Mouse (Mus musculus) adrenal gland, postnatal 14 days (tissue): ENCODE data around the gene Stmn3. TPM values are rescaled to one million over a fixed set of nuclear protein-coding genes. Genes with fewer than 3 reads are reported as not detected.
A peak's percentile ranks its signal among the peaks of the same experiment; 100 is the strongest.

ENCODE experiments used
- DNase-seq: peaks from one replicate; pipeline ENCODE4 v3.0.0; 2021; ENCODE audit warnings: mixed read lengths
- long read RNA-seq, 2 experiments: library from polyadenylated mRNA; stranded (forward); transcript quantifications; one replicate each; pipeline ENCODE4 v2.0.0; 2021
- total RNA-seq: library from RNA; stranded (reverse); gene quantifications from 2 replicates; pipeline ENCODE4 v1.2.3, GENCODE M21; 2021

Gene Stmn3
- total RNA-seq = 10.6 and 19.4 TPM in 2 replicates
- long read RNA-seq, experiment 1, transcript Stmn3-201 (5 exons, 1,136 nt) = major isoform, 33 of 35 reads
- long read RNA-seq, experiment 1, partial matches to known transcripts = 1 of 35 reads
- long read RNA-seq, experiment 1, other reads (novel, unspliced or antisense) = 1 of 35 reads
- long read RNA-seq, experiment 2, transcript Stmn3-201 (5 exons, 1,136 nt) = major isoform, 29 of 30 reads
- long read RNA-seq, experiment 2, partial matches to known transcripts = 1 of 30 reads
- long read RNA-seq, experiment 2, other reads (novel, unspliced or antisense) = 0 of 30 reads

DNA sequence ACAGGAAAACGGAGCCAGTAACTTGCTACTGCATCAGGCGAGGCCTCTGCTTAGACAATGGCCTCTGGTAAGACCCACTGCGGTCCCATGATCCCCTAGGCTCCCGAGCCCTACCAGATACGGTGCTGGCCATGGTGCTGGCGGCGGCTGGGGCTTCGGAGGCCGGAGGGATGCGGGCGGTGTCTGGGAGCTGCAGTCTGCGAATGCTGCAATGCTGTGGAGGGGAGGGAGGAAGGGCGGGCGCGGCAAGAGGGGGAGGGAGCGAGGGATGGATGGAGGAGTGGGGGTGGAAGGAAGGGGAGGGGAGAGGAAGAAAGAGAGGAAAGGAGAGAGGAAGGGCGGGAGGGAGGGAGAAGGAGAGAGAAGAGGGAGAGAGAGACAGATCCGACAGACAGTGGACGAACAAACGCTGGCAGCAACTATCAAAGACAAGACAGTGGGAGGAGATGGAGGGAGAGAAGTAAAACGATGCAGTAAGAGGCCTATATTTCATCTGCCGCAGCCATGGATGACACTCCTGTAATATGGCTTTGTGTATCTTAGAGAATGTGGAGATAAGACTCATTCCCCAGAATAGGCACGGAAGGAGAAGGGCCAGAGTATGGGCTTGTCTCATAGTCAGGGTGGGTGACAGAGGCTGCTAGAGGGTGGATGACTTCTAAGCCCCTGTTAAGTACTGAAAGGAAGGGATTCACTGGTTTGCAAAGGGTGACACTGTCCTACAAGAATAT lies at the start of gene Stmn3:
Gene Stmn3, minus strand, starts transcription at position 421 of the 731 bp plus-strand sequence.
- DNase-seq = peak; percentile 88

DNA sequence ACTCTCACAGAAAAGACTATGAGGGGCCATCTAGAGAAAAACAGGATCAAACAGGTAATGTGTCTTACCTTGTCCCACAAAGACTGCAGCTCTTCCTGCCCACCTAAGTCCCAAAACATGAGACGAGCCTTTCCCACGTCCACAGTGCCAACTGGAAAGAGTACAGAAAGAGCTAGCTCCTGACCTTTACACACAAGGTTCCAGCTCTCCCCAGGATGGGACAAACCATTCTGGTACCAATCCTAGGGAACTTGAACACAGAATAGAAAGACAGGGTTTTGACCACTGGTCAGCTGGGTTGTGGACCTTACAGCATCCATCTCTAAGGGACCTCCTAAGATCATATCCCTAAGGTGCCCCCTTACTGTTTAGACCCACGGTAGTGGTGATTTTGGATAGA lies 49.6 kb upstream of the Stmn3 start:
- no peak for DNase-seq

- no peak for DNase-seq
These were observed 42.5 kb upstream of the Stmn3 start for GRCm38 (mm10) chr2:181356780-181357179.

GRCm38 (mm10) chr2:181342766-181343165 lies 28.5 kb upstream of the Stmn3 start:
- DNase-seq = no peak

GRCm38 (mm10) chr2:181340426-181340825 lies 26.1 kb upstream of the Stmn3 start:
- no peak for DNase-seq

GRCm38 (mm10) chr2:181334023-181334422 lies 19.7 kb upstream of the Stmn3 start:
- peak; percentile 69 for DNase-seq

- DNase-seq = no peak
These were observed 18.2 kb upstream of the Stmn3 start for GRCm38 (mm10) chr2:181332542-181332941.

- peak; percentile 31 for DNase-seq
These were observed 11.8 kb upstream of the Stmn3 start for GRCm38 (mm10) chr2:181326098-181326497.

GRCm38 (mm10) chr2:181322136-181322535 lies 7.8 kb upstream of the Stmn3 start:
- DNase-seq = no peak

DNA sequence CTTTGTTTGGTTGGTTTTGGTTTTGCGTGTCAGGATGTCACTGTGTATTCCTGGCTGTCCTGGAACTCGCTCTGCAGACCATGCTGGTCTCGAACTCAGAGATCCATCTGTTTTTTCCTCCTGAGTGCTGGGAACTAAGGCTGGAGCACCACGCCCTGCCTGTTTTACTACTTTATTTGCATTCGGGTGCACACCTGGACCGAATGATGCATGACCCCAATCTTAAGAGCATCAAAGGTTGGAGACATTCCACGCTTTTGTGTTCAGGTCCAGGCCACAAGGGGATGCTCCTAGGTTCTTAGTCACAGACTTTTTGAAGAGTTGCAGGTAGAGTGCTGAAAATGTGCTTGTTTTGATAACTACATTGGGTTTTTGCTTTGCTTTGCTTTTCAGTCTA lies 5.8 kb upstream of the Stmn3 start:
- DNase-seq = no peak

DNA sequence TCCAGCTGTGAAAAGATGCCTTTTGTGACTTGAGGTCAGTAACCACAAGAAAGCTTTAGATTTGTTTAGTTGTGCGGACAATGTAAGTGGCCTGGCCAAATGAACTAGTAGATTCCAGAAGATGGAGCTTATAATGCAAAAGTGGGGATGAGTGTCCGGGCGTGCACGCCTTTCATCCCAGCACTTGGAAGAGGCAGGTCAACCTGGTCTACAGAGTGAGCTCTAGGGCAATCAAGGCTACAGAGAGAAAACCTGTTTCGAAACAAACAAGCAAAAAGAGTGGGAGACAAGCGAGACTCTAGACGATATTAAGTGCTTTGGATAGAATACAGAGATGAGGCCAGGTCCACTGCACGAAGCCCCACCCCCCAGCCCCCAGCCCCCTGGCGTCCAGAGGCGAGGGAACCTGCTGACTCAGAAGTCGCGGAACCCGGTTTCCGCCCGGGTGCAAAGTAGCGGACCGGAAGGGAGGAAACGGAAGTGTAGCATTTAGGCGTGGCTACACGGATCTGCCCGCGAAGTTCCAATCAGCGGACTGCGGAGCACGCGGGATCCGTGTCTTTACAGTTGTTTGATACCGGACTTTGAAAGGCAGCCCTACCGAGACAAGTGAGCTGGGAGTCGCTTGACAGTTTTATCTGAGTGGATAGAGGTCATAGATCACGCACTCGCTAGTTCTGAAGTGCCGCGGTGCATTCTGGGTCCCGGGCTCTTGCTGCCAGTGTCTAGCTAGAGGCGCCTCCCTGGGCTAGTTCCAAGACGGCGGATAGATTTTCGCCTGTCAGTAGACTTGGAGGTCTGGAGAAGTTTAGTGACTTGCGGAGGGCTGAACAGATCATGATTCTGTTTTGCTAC lies 5.2 kb upstream of the Stmn3 start, which contains the start of gene Rtel1:
Gene Rtel1, plus strand, starts transcription at position 492 of the 855 bp plus-strand sequence.
- DNase-seq = peak; percentile 92

DNA sequence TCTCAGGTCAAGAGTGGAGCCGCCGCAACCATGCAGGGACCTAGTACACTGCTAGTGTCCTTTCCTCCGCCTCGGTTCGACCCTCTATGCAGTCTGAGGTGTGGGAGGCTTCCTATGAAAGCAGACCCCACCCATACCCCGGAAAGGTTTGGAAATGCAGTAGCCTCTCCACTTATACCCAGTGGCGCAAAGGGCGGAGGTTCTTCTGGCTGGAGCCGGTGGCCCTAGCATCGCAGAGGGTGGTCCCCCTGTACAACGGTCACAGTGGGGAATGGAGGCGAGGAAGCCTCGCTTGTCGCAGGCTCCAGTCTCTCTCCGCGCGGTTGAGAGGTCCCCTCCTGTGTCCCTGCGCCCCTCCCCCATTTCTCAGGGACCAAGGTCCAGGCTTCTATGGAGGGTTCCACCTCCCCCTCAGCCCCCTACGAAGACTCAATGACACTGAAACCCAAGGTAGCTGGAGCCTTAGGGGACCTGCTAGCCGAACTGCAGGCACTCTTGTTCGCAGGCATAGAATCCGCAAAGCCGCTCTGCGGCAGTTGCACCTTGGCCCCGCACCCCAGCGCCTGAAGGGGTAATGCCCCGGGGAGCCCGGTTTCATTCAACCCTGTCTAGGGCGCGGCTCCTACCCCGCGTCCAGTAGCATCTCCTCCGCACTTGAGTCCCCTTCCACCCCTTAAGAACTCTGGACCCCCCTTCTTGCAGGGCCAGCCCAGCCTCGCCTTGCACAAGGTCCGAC lies 788 bp downstream of the Stmn3 start:
- DNase-seq = no peak

DNA sequence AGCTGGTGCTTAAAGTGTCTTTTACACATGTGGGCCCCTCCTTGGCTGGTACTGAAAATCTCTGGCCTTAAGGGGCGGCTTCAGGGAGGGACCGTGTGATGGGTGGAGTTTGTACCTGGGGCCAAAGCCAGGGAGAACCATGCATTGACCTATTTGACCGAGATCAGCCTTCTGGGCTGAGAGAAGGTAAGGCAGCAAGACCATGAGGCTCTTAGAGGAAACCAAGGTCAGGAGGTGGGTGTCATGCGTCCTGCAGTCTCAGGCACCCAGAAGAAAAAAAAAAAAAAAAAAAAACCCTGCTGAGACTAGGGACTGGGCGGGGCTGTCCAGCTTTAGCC lies 1.3 kb downstream of the Stmn3 start:
- DNase-seq = no peak

GRCm38 (mm10) chr2:181312435-181312834 lies 1.9 kb downstream of the Stmn3 start:
- DNase-seq = no peak

DNA sequence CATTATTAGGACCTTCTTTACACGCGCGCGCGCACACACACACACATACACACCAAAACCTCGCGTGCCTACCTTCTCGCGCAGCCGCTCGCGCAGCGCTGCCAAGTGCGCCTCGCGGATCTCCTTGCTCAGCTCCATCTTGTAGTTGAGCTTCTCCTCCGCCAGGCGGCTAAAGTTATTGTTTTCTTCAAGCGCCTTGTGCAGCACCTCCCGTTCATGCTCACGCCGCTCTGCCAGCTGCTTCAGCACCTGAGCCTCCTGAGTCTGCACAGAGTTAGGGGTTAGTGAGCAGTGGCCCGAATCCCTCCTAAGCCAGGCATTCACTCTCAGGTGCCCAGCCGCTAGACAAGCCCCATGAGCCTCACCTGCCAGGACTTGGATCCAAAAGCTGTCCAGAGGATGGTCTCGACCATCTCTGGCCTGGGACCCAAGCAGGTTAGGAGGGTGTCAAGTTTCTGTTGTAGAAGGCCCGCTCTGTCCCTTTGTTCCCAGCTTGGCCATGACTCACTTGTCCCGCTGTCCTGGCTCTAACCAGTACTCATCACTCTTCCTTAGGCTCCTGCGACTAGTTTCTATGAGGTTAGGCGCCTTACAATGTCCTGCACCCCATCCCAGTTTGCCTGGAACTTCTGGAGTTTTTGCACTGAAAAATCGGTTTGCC lies 7.0 kb downstream of the Stmn3 start:
- DNase-seq = peak; percentile 67

DNA sequence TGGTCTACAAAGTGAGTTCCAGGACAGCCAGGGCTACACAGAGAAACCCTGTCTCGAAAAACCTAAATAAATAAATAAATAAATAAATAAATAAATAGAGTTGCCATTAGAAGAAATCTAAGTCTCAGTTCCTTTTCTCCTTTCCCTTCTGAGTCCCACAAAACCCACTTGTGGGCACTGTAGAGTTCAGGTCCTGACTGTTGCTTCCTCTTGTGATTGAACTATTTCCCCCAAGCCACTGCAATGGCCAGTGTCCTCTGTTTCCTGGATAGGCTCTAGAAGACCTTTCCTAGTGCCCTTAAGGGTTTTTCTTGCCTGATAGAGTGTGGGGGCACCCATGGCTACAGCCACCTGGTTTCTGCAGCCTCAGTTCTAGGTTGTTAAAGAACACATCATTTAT lies 9.4 kb downstream of the Stmn3 start:
- no peak for DNase-seq

- peak; percentile 59 for DNase-seq
These were observed 12.3 kb downstream of the Stmn3 start for GRCm38 (mm10) chr2:181302041-181302440.

DNA sequence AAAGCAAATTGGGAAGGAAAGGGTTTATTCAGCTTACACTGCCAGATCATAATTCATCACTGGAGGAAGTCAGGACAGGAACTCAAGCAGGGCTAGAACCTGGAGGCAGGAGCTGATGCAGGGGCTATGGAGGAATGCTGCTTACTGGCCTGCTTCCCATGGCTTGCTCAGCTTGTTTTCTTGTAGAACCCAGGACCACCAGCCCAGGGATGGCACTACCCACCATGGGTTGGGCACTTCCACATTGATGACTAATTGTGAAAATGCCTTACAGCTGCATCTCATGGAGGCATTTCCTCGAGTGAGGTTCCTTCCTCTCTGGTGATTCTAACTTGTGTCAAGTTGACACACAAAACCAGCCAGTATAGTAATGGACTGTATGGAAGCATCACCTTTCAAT lies 23.4 kb downstream of the Stmn3 start:
- no peak for DNase-seq

- DNase-seq = no peak
These were observed 25.6 kb downstream of the Stmn3 start for GRCm38 (mm10) chr2:181288691-181289090.

GRCm38 (mm10) chr2:181287958-181288350 lies 26.3 kb downstream of the Stmn3 start, which contains the start of gene Gmeb2:
Gene Gmeb2, minus strand, starts transcription at chr2:181288035.
- DNase-seq = peak; percentile 96

DNA sequence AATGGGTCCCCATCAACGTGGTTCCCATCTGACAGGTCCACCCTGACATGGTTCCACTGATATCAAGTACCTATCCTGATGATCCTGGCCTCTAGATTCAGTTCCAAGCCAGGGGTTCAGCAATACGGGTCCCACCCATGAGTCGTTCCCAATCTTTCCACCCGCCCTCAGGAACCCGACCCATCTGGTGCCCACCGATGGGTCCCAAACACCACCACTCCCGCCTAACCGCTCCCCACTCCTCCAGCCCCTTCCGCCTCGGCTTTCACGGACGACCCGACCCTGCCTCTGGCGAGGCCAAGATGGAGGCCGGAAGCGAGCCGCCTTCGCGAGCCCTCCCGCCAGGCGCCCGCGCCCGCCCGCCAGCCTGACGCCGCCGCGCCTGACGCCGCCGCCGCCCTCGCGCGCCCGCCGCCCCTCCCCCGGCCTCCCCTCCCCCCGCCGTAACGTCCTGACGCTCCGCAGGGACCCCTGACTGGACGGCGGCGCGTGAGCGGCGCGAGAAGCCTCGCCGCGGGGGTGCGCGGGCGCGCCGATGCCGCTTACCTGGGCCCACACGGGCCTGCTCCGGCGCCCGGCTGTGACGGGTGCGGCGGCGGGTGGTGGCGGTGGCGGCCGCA lies 26.9 kb downstream of the Stmn3 start:
- DNase-seq = peak; percentile 93
